Mouse (Mus musculus) lung, embryonic 14.5 days (tissue): Measurements from ENCODE around the gene Cryge. TPM values are rescaled to one million over a fixed set of nuclear protein-coding genes. Genes with fewer than 3 reads are reported as not detected.
"Not testable (repeated sequence)": the region's sequence is repeated elsewhere in the genome, so short reads cannot be mapped to it uniquely, and the experiment has no call there.

Experiments used
- ATAC-seq: fragments of 200-750 bp; cut with Nextera tagmentation; 2 replicates; pipeline ENCODE4 v1.8.0; 2017; ENCODE audit warnings: mild to moderate bottlenecking, moderate TSS enrichment, moderate library complexity; ENCODE audit not compliant: insufficient read depth
- DNase-seq: peaks from one replicate; pipeline ENCODE4 v3.0.0-alpha.2; 2015
- H3K27ac ChIP-seq: fragments of 300-500 bp; sonication (generic); 2 replicates; pipeline ENCODE4 v1.5.1; 2014; ENCODE audit warnings: low read depth, mild to moderate bottlenecking, moderate library complexity
- H3K27me3 ChIP-seq: fragments of 300-500 bp; sonication (generic); 2 replicates; pipeline ENCODE4 v1.6.1; 2014; ENCODE audit warnings: low read length, control low read depth; ENCODE audit not compliant: insufficient read depth
- H3K36me3 ChIP-seq: fragments of 300-500 bp; sonication (generic); 2 replicates; pipeline ENCODE4 v1.6.1; 2014; ENCODE audit warnings: control low read depth; ENCODE audit not compliant: insufficient read depth
- H3K4me1 ChIP-seq: fragments of 300-500 bp; sonication (generic); 2 replicates; pipeline ENCODE4 v1.6.1; 2014; ENCODE audit warnings: antibody characterized with exemption, control low read depth; ENCODE audit not compliant: insufficient read depth
- H3K4me2 ChIP-seq: fragments of 300-500 bp; sonication (generic); 2 replicates; pipeline ENCODE4 v1.6.1; 2014; ENCODE audit warnings: mild to moderate bottlenecking
- H3K4me3 ChIP-seq: fragments of 300-500 bp; sonication (generic); 2 replicates; pipeline ENCODE4 v1.5.1; 2014; ENCODE audit warnings: low read depth, low read length
- H3K9ac ChIP-seq: fragments of 300-500 bp; sonication (generic); 2 replicates; pipeline ENCODE4 v1.6.1; 2014
- H3K9me3 ChIP-seq: fragments of 300-500 bp; sonication (generic); 2 replicates; pipeline ENCODE4 v1.6.1; 2016; ENCODE audit warnings: low read depth, low read length, control low read depth
- CTCF ChIP-seq: IDR thresholded peaks from 2 replicates; pipeline ENCODE4 v1.5.1; 2016; ENCODE audit warnings: antibody characterized with exemption, low read depth
- WGBS: fragments of 180-500 bp; shearing (Covaris S2); extraction: QIAGEN DNeasy Blood & Tissue Kit; methylation state at CpG from one replicate; pipeline ENCODE4 v1.1.7; 2014; 5-methylcytosine and 5-hydroxymethylcytosine counted together
- polyA plus RNA-seq: library from polyadenylated mRNA; unstranded; fragments of >200 nt; fragmentation: Nextera tagmentation; extraction: Ambion mirVana; gene quantifications from 2 replicates; pipeline ENCODE4 v1.2.1, GENCODE M21; 2014

The Cryge gene
- not detected in 2 replicates for polyA plus RNA-seq

DNA sequence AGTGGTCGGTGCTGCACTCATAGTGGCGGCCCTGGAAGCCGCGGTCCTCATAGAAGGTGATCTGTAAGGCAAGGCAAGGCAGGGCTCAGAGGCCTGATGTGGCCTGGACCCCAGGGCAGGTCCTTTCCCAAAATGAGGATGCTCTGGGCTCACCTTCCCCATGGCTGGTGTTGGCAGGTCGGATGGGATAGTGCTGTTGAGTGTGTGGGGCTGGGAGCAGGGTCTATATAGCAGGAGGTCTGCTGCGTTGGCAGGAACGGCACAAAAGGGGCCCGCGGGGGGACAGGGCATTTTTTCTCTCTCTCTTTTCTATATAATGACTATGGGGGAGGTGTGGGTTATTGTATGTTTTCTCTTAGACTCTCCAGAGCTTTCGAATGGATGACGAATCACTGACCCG, at the start of gene Cryge:
TSS of gene Cryge (minus strand) at position 198 of the 400 bp plus-strand sequence.
- not testable (repeated sequence) for H3K9me3 ChIP-seq, H3K36me3 ChIP-seq, ATAC-seq, H3K4me3 ChIP-seq, H3K9ac ChIP-seq, H3K4me2 ChIP-seq, H3K4me1 ChIP-seq, H3K27ac ChIP-seq, DNase-seq, H3K27me3 ChIP-seq
- WGBS = 57% methylated on average over 10 of the region's 12 CpGs

DNA sequence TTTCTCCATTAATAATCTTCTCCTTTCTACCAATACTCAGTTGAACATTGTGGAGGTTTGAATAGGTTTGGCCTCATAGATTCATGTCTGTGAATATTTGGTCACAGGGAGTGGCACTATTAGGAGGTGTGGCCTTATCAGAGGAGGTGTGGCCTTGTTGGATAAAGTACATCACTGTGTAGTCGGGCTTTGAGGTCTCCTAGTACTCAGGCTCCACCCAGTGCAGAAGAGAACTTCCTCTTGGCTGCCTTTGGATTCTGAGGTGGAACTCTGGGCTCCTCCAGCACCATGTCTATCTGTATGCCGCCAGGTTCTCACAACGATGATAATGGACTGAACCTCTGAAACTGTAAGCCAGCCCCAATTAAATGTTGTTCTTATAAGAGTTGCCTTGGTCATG, 46.0 kb upstream of the Cryge start:
- ATAC-seq = no peak
- H3K4me3 ChIP-seq = no peak overlapping the region
- TF ChIP-seq CTCF = no peak
- no peaks in the 10 kb centered on the region for H3K4me1 ChIP-seq
- no peaks in the 10 kb centered on the region for H3K36me3 ChIP-seq
- no peak for DNase-seq
- H3K4me2 ChIP-seq = no peak overlapping the region
- no peaks in the 10 kb centered on the region for H3K27me3 ChIP-seq
- H3K27ac ChIP-seq = no peak overlapping the region
- no peaks in the 10 kb centered on the region for H3K9me3 ChIP-seq
- no peak overlapping the region for H3K9ac ChIP-seq
- 78% methylated on average over 3 of the region's 3 CpGs for WGBS

GRCm38 (mm10) chr1:65091566-65091965, 40.6 kb upstream of the Cryge start:
- Histone ChIP-seq H3K4me3 (no peak overlapping the region), H3K9ac (no peak overlapping the region), H3K36me3 (no peaks in the 10 kb centered on the region), H3K4me1 (no peaks in the 10 kb centered on the region), H3K9me3 (no peaks in the 10 kb centered on the region), H3K27ac (no peak overlapping the region), H3K4me2 (no peak overlapping the region), H3K27me3 (no peaks in the 10 kb centered on the region)
- WGBS = 91% methylated on average over 3 of the region's 3 CpGs
- ATAC-seq (no peak), DNase-seq (no peak)
- no peak for TF ChIP-seq CTCF

DNA sequence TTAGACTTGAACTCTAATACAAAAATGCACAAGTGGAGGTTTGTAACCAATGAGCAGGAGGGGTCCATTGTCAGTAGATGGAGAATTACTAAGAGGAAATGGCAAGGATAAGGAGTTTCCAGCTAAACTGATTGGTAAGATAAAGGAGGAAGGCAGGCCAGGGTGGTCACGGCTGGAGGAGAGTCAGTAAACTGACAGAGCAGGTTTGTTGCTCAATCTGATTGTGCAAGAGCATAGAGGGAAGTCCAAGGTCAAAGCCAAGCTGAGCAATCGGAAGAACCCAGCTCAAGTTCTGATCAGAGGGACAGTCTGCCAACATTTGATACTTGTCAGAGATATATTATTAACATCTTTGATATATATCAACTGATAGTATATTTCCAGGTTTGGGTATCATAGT, 39.4 kb upstream of the Cryge start:
- Histone ChIP-seq H3K9me3 (no peaks in the 10 kb centered on the region), H3K4me1 (no peaks in the 10 kb centered on the region), H3K4me3 (no peak overlapping the region), H3K27ac (no peak overlapping the region), H3K36me3 (no peaks in the 10 kb centered on the region), H3K9ac (no peak overlapping the region), H3K4me2 (no peak overlapping the region), H3K27me3 (no peaks in the 10 kb centered on the region)
- 50% methylated on average over 2 of the region's 2 CpGs for WGBS
- ATAC-seq (no peak), DNase-seq (peak; percentile 11)
- no peak for TF ChIP-seq CTCF

- H3K36me3 ChIP-seq = no peaks in the 10 kb centered on the region
- 64% methylated on average over 6 of the region's 6 CpGs for WGBS
- no peak overlapping the region for H3K4me3 ChIP-seq
- H3K4me2 ChIP-seq = no peak overlapping the region
- no peaks in the 10 kb centered on the region for H3K27me3 ChIP-seq
- H3K4me1 ChIP-seq = no peaks in the 10 kb centered on the region
- DNase-seq = no peak
- TF ChIP-seq CTCF = no peak
- no peak overlapping the region for H3K9ac ChIP-seq
- no peaks in the 10 kb centered on the region for H3K9me3 ChIP-seq
- H3K27ac ChIP-seq = no peak overlapping the region
- ATAC-seq = no peak
Observed at GRCm38 (mm10) chr1:65088567-65089356, 37.8 kb upstream of the Cryge start.

DNA sequence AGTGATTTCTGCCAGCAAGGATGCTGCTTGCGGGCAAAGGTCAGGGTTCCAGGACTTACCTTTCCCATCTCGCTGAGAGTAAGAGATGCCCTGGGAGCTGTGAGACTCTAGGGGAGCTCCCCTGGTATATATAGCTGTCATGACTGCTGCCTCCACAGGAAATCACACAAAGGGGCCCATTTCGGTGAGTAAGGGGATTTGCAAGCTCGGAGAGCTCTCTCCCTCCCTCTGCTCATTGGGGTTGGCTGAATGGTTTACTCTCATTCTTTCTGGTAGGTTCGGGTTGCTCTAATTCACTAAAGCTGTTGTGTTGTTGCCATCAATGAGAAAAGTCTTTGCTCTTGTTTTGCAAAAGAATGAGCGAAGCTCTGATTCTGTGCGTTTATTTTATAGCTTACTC, 31.2 kb upstream of the Cryge start, which contains the start of gene Crygb:
TSS of gene Crygb (minus strand) at position 101 of the 400 bp plus-strand sequence.
- no peak within 1 kb of the TSS for H3K4me3 ChIP-seq
- no peaks in the 10 kb centered on the region for H3K27me3 ChIP-seq
- no peak within 1 kb of the TSS for H3K27ac ChIP-seq
- no peak within 1 kb of the TSS for H3K9ac ChIP-seq
- no peaks in the 10 kb centered on the region for H3K9me3 ChIP-seq
- 41% methylated on average over 7 of the region's 7 CpGs for WGBS
- TF ChIP-seq CTCF = no peak
- no peaks in the 10 kb centered on the region for H3K36me3 ChIP-seq
- H3K4me1 ChIP-seq = no peaks in the 10 kb centered on the region
- ATAC-seq (no peak), DNase-seq (no peak)
- H3K4me2 ChIP-seq = no peak within 1 kb of the TSS

DNA sequence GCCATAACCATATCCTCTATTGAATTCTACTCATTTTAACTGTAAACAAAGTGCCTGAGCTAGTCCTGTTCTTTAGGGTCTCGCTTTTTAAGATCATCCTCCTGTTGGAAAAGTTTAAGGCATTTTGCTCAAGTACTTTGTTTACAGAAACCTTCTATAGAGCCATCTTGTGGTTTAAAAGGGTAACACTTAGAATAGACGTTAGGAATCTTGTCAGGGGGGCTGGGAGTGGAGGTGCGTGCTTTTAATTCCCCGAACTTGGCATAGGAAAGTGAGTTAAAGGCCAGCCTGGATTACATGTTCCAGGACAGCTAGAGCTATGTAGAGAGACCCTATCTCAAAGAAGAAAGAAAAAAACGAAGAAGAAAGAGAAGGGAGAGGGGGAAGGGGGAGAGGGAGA, 24.7 kb upstream of the Cryge start:
- Histone ChIP-seq H3K9me3 (no peaks in the 10 kb centered on the region), H3K27me3 (no peaks in the 10 kb centered on the region), H3K4me1 (no peaks in the 10 kb centered on the region), H3K4me3 (no peak overlapping the region), H3K36me3 (no peaks in the 10 kb centered on the region), H3K9ac (no peak overlapping the region), H3K27ac (no peak overlapping the region), H3K4me2 (no peak overlapping the region)
- DNase-seq (peak; percentile 40), ATAC-seq (no peak)
- 13% methylated on average over 5 of the region's 5 CpGs for WGBS
- TF ChIP-seq CTCF = peak; percentile 40
